Mouse (Mus musculus) erythroblast, embryonic 14.5 days (primary cell): ENCODE data around the gene Fam20b.

ENCODE experiments used
- GATA1 ChIP-seq: IDR thresholded peaks from 2 replicates; pipeline ENCODE4 v1.6.1; 2012; ENCODE audit warnings: low read length, inconsistent platforms, mixed read lengths
- TAL1 ChIP-seq: IDR thresholded peaks from 3 replicates; pipeline ENCODE4 v1.6.1; 2012; ENCODE audit warnings: low read length, inconsistent platforms, mixed read lengths

DNA sequence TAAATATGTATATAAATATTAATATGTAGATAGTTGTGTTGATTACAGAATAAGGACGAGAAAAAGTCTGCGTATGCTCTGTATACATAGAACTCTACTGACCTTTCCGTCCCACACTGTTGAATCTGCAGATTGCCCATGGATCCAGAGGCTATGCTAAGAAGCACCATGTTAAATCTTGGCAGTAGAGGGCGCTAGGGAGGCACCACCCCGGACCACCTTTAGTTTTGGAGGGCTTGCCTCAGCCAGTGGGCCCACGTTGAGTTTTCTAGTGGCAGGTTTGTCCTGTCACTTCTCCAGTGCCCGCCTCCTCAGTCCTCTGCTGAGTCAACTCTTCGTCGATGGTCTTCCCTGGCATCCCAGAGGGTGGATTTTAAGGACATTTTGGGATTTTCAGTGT lies 11.9 kb upstream of the Fam20b start:
- TF ChIP-seq GATA1 (no peak), TAL1 (no peak)
